Mouse (Mus musculus): Measurements from ENCODE around the gene Efemp1. TPM values are rescaled to one million over a fixed set of nuclear protein-coding genes. Genes with fewer than 3 reads are reported as not detected.

Efemp1 gene
- polyA plus RNA-seq, 1 experiment = 0.07 TPM

- no peaks in the 10 kb centered on the region for H3K79me3 ChIP-seq (ENCODE audit: low read depth)
- TF ChIP-seq MAX (IDR thresholded peaks at IDR 0.05) (no peak), USF1 (IDR thresholded peaks at IDR 0.05; ENCODE audit: low read depth) (no peak), MYOD1 (IDR thresholded peaks at IDR 0.05; ENCODE audit: control insufficient read depth, insufficient read length, low read depth) (no peak), MYOG (IDR thresholded peaks at IDR 0.05; ENCODE audit: control insufficient read depth, extremely low read depth, insufficient read length) (no peak), CEBPB (IDR thresholded peaks at IDR 0.05; ENCODE audit: low read depth) (no peak), CTCF (IDR thresholded peaks at IDR 0.05; ENCODE audit: control insufficient read depth, insufficient read depth, insufficient read length) (no peak), FOSL1 (IDR thresholded peaks at IDR 0.05; ENCODE audit: insufficient read depth, low read length, poor library complexity, severe bottlenecking) (no peak)
- no peak overlapping the region for H3K4me3 ChIP-seq (ENCODE audit: insufficient read depth, poor library complexity, severe bottlenecking)
- H3K27me3 ChIP-seq (ENCODE audit: control insufficient read depth, insufficient read depth, insufficient read length) = no peaks in the 10 kb centered on the region
- H3ac ChIP-seq (ENCODE audit: control insufficient read depth, insufficient read length, low read depth) = no peak overlapping the region
- no peaks in the 10 kb centered on the region for H3K79me2 ChIP-seq (ENCODE audit: control insufficient read depth, insufficient read depth)
- no peaks in the 10 kb centered on the region for H3K36me3 ChIP-seq (ENCODE audit: control insufficient read depth, insufficient read depth)
Observed at GRCm38 (mm10) chr11:28904596-28904995, 51.6 kb downstream of the Efemp1 start.

- peak; percentile 19 for TF ChIP-seq MYOD1 (IDR thresholded peaks at IDR 0.05; ENCODE audit: control insufficient read depth, insufficient read length, low read depth)
- TF ChIP-seq CTCF (IDR thresholded peaks at IDR 0.05; ENCODE audit: control insufficient read depth, insufficient read depth, insufficient read length) = no peak
- TF ChIP-seq CEBPB (IDR thresholded peaks at IDR 0.05; ENCODE audit: low read depth) = peak; percentile 98
- no peak for TF ChIP-seq MAX (IDR thresholded peaks at IDR 0.05)
- peak; percentile 98 for TF ChIP-seq FOSL1 (IDR thresholded peaks at IDR 0.05; ENCODE audit: insufficient read depth, low read length, poor library complexity, severe bottlenecking)
- no peaks in the 10 kb centered on the region for H3K79me2 ChIP-seq (ENCODE audit: control insufficient read depth, insufficient read depth)
Observed at GRCm38 (mm10) chr11:28906288-28906687, 53.3 kb downstream of the Efemp1 start.

GRCm38 (mm10) chr11:28908908-28909545 lies 56.0 kb downstream of the Efemp1 start:
- H3K79me2 ChIP-seq (ENCODE audit: control insufficient read depth, insufficient read depth) = no peaks in the 10 kb centered on the region
- no peak overlapping the region for H3ac ChIP-seq (ENCODE audit: control insufficient read depth, insufficient read length, low read depth)
- no peaks in the 10 kb centered on the region for H3K36me3 ChIP-seq (ENCODE audit: control insufficient read depth, insufficient read depth)
- TF ChIP-seq MYOG (IDR thresholded peaks at IDR 0.05; ENCODE audit: control insufficient read depth, extremely low read depth, insufficient read length) (no peak), CEBPB (IDR thresholded peaks at IDR 0.05; ENCODE audit: low read depth) (peak; percentile 58), CTCF (IDR thresholded peaks at IDR 0.05; ENCODE audit: control insufficient read depth, insufficient read depth, insufficient read length) (no peak), MYOD1 (IDR thresholded peaks at IDR 0.05; ENCODE audit: control insufficient read depth, insufficient read length, low read depth) (no peak), MAX (IDR thresholded peaks at IDR 0.05) (no peak)
- H3K79me3 ChIP-seq (ENCODE audit: low read depth) = no peaks in the 10 kb centered on the region
- no peaks in the 10 kb centered on the region for H3K27me3 ChIP-seq (ENCODE audit: control insufficient read depth, insufficient read depth, insufficient read length)
- no peak overlapping the region for H3K4me3 ChIP-seq (ENCODE audit: insufficient read depth, poor library complexity, severe bottlenecking)

More at GRCm38 (mm10) chr11:28906288-28906687, 53.3 kb downstream of the Efemp1 start:
- Histone ChIP-seq H3K79me3 (ENCODE audit: low read depth) (no peaks in the 10 kb centered on the region), H3ac (ENCODE audit: control insufficient read depth, insufficient read length, low read depth) (no peak overlapping the region), H3K36me3 (ENCODE audit: control insufficient read depth, insufficient read depth) (no peaks in the 10 kb centered on the region), H3K27me3 (ENCODE audit: control insufficient read depth, insufficient read depth, insufficient read length) (no peaks in the 10 kb centered on the region), H3K4me3 (ENCODE audit: insufficient read depth, poor library complexity, severe bottlenecking) (no peak overlapping the region)

- H3ac ChIP-seq (ENCODE audit: control insufficient read depth, insufficient read length, low read depth) = no peak overlapping the region
- H3K79me2 ChIP-seq (ENCODE audit: control insufficient read depth, insufficient read depth) = no peaks in the 10 kb centered on the region
- H3K79me3 ChIP-seq (ENCODE audit: low read depth) = no peaks in the 10 kb centered on the region
- no peak overlapping the region for H3K4me3 ChIP-seq (ENCODE audit: insufficient read depth, poor library complexity, severe bottlenecking)
- H3K36me3 ChIP-seq (ENCODE audit: control insufficient read depth, insufficient read depth) = no peaks in the 10 kb centered on the region
- TF ChIP-seq MYOG (IDR thresholded peaks at IDR 0.05; ENCODE audit: control insufficient read depth, extremely low read depth, insufficient read length) (no peak), USF1 (IDR thresholded peaks at IDR 0.05; ENCODE audit: low read depth) (no peak), CEBPB (IDR thresholded peaks at IDR 0.05; ENCODE audit: low read depth) (no peak), MAX (IDR thresholded peaks at IDR 0.05) (no peak), FOSL1 (IDR thresholded peaks at IDR 0.05; ENCODE audit: insufficient read depth, low read length, poor library complexity, severe bottlenecking) (no peak), MYOD1 (IDR thresholded peaks at IDR 0.05; ENCODE audit: control insufficient read depth, insufficient read length, low read depth) (no peak), CTCF (IDR thresholded peaks at IDR 0.05; ENCODE audit: control insufficient read depth, insufficient read depth, insufficient read length) (no peak)
- H3K27me3 ChIP-seq (ENCODE audit: control insufficient read depth, insufficient read depth, insufficient read length) = no peaks in the 10 kb centered on the region
Observed at GRCm38 (mm10) chr11:28912469-28913138, 59.6 kb downstream of the Efemp1 start.

GRCm38 (mm10) chr11:28934449-28934848 lies 81.4 kb downstream of the Efemp1 start:
- no peaks in the 10 kb centered on the region for H3K79me3 ChIP-seq (ENCODE audit: low read depth)
- no peaks in the 10 kb centered on the region for H3K36me3 ChIP-seq (ENCODE audit: control insufficient read depth, insufficient read depth)
- H3ac ChIP-seq (ENCODE audit: control insufficient read depth, insufficient read length, low read depth) = no peak overlapping the region
- H3K79me2 ChIP-seq (ENCODE audit: control insufficient read depth, insufficient read depth) = no peaks in the 10 kb centered on the region
- TF ChIP-seq CEBPB (IDR thresholded peaks at IDR 0.05; ENCODE audit: low read depth) = no peak
- TF ChIP-seq USF1 (IDR thresholded peaks at IDR 0.05; ENCODE audit: low read depth) = no peak
- TF ChIP-seq MYOG (IDR thresholded peaks at IDR 0.05; ENCODE audit: control insufficient read depth, extremely low read depth, insufficient read length) = no peak
- no peak for TF ChIP-seq CTCF (IDR thresholded peaks at IDR 0.05; ENCODE audit: control insufficient read depth, insufficient read depth, insufficient read length)
- TF ChIP-seq FOSL1 (IDR thresholded peaks at IDR 0.05; ENCODE audit: insufficient read depth, low read length, poor library complexity, severe bottlenecking) = no peak
- no peak for TF ChIP-seq MYOD1 (IDR thresholded peaks at IDR 0.05; ENCODE audit: control insufficient read depth, insufficient read length, low read depth)
- no peak for TF ChIP-seq MAX (IDR thresholded peaks at IDR 0.05)
- no peak overlapping the region for H3K4me3 ChIP-seq (ENCODE audit: insufficient read depth, poor library complexity, severe bottlenecking)
- no peaks in the 10 kb centered on the region for H3K27me3 ChIP-seq (ENCODE audit: control insufficient read depth, insufficient read depth, insufficient read length)

All from C2C12 (cell line).